Mouse (Mus musculus): ENCODE data around the gene Gm21992. TPM values are rescaled to one million over a fixed set of nuclear protein-coding genes. Genes with fewer than 3 reads are reported as not detected.

Gene Gm21992
- polyA plus RNA-seq, 1 experiment = 12.6 TPM

- no peak for TF ChIP-seq GATA1 (IDR thresholded peaks at IDR 0.05; ENCODE audit: low read length)
Observed at GRCm38 (mm10) chr19:4785206-4785605, 26.2 kb downstream of the Gm21992 start.

DNA sequence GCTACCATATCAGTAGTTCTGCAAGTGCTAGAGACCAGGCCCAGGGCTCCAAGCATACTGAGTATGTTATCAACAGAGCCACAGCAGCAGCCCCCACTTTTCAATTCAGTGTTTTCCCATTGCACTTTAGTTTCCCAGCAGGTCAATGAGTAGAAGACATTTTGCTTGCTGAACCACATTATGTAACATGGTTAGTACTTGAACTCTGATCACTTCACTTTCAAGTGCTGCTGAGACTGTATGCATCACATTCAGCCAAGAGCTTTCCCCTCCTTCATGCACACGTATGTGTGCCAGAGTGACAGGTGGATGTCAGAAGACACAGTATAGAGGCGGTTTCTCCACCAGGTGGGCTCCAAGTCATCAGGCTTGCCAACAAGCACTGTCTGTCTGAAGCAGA, 28.5 kb downstream of the Gm21992 start:
- no peak for TF ChIP-seq GATA1 (IDR thresholded peaks at IDR 0.05; ENCODE audit: low read length)

DNA sequence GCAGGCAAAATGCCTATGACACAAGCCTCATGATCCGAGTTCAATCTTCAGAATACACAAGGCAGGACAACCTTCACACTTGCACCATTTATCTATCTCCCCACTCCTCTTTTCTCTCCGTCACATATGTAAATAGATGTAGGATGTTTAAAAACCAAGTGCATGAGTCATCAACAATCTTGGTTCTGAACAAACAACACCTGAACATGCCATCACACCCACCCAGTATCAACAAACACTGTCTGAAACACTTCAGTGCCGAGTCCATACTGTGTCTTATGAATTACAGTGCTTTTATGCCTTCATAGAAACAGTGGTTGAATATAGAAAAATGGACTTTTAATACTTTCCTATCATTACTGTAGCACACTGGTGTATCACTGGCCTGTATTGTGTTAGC, 38.6 kb downstream of the Gm21992 start:
- no peak for TF ChIP-seq GATA1 (IDR thresholded peaks at IDR 0.05; ENCODE audit: low read length)

- no peak for TF ChIP-seq GATA1 (IDR thresholded peaks at IDR 0.05; ENCODE audit: low read length)
Observed at GRCm38 (mm10) chr19:4767507-4768148, 43.8 kb downstream of the Gm21992 start.

DNA sequence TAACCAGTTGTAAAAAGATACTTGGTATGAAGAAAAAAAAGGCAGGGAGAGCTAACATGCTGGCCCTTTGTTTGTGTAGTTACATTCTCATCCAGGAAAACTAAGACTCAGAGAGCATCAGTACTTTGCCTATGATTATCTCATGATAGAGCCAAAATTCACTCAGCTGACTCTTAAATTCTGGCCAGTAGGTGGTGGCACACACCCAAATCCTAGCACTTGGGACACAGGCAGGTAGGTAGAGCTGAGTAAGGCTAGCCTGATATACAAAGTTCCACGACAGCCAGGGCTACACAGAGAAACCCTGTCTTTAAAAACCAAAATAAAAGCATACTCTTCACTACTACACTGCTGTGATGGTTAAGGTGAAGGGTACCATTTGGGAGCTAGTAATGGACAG, 48.5 kb downstream of the Gm21992 start:
- TF ChIP-seq GATA1 (IDR thresholded peaks at IDR 0.05; ENCODE audit: low read length) = no peak

DNA sequence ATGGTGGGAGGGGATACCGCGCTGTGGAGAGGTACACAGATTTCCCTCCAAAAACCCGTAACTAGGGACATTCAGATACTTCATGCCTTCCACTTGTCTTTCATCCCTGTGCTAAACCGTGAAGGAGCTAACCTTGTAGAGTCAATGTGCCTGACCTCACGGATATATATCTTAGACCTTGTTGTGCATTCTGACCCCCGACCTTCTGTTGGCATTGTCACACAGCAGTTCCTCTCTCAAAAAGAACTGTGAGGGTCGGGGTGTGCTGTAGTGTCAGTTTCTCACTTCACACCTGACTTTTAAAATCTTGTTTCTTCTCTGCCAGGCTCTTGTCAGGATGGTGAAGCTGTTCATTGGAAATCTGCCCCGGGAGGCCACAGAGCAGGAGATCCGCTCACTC, 54.5 kb downstream of the Gm21992 start:
- no peak for TF ChIP-seq GATA1 (IDR thresholded peaks at IDR 0.05; ENCODE audit: low read length)

DNA sequence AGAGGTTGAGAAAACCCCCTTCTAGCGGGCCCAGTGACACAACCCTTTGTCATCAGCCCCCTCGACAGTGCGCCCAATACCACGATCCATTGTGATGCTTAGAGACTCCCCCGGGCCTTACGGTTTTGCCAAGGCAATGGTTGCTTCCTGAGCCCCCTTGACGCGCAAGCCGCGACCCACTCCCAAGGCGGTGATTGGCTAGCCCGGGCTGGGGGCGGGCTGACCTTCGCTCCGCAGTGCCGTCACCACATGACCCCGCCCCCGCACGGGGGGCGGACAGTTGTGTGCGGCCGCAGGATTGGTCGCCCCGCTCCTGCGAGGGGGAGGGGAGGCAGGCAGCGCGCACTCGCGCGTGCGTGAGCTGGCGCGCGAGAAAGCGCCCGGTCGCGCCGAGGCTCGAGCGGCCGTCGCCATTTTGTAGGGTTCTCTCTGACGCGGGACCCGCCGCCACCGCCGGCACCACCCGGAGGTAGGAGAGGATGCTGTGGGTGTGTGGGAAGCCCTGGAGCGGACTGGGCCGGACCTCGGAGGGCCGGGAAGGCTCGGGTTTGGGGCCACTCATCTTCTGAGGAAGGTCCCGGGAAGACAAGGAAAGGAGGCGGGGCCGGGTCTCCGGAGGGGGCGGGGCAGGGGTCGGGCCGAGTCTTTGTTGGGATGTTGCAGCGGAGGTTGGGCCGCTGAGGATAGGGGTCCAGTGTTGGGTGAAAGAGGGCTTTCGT, 55.1 kb downstream of the Gm21992 start, which contains the start of gene Rbm4b:
Gene Rbm4b (plus strand): TSS at position 305 of the 719 bp plus-strand sequence.
- no peak for TF ChIP-seq GATA1 (IDR thresholded peaks at IDR 0.05; ENCODE audit: low read length)

GRCm38 (mm10) chr19:4755565-4756192, 55.7 kb downstream of the Gm21992 start:
- no peak for TF ChIP-seq GATA1 (IDR thresholded peaks at IDR 0.05; ENCODE audit: low read length)

GRCm38 (mm10) chr19:4749975-4750374, 61.4 kb downstream of the Gm21992 start:
- no peak for TF ChIP-seq GATA1 (IDR thresholded peaks at IDR 0.05; ENCODE audit: low read length)

DNA sequence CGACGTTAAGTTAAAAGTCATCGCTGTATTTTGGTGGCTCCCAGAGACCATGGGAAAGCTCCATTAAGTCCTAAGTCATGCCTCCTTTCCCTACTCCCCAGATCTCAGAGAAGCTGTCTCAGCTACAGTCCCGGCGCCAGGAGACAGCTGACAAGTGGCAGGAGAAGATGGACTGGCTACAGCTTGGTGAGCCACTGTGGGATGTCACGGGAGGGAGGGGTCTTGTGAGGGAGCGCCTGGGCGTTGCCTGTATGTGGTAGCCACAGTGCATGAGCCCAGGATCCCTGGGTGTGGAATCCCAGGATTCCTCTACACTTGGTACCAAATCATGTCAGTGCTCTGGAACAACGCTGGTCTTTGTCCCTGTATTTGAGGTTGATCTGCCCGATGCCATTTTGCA, 62.9 kb downstream of the Gm21992 start:
- TF ChIP-seq GATA1 (IDR thresholded peaks at IDR 0.05; ENCODE audit: low read length) = no peak

- TF ChIP-seq GATA1 (IDR thresholded peaks at IDR 0.05; ENCODE audit: low read length) = no peak
Observed at GRCm38 (mm10) chr19:4747631-4748312, 63.6 kb downstream of the Gm21992 start.

- TF ChIP-seq GATA1 (IDR thresholded peaks at IDR 0.05; ENCODE audit: low read length) = no peak
Observed at GRCm38 (mm10) chr19:4746611-4747010, 64.8 kb downstream of the Gm21992 start.

DNA sequence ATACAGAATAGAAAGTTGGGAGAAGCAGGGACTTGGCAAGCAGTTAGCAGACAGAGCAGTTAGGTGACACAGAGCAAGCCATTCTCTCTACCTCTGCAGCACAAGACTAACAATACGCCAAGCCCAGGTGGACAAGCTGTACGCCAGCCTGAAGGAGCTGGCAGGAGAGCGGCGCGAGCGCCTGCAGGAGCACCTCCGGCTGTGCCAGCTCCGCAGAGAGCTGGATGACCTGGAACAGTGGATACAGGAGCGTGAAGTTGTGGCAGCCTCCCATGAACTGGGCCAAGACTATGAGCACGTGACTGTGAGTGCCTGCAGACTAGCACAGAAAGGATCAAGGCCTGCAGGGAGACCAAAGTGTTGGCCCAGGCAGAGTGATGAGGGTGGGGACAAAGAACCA, 65.7 kb downstream of the Gm21992 start:
- TF ChIP-seq GATA1 (IDR thresholded peaks at IDR 0.05; ENCODE audit: low read length) = no peak

DNA sequence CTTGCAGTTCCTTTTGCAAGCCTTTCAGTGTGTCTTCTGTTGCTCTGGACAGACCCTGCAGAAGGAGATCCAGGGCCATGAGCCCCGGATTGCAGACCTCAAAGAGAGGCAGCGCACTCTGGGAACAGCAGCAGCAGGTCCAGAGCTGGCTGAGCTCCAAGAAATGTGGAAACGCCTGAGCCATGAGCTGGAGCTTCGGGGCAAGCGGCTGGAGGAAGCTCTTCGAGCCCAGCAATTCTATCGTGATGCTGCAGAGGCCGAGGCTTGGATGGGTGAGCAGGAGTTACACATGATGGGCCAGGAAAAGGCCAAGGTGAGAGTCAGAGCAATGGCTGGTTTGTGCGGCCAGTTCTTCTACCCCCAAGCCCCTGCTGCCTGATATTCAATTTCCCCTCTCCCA, 66.4 kb downstream of the Gm21992 start:
- no peak for TF ChIP-seq GATA1 (IDR thresholded peaks at IDR 0.05; ENCODE audit: low read length)

DNA sequence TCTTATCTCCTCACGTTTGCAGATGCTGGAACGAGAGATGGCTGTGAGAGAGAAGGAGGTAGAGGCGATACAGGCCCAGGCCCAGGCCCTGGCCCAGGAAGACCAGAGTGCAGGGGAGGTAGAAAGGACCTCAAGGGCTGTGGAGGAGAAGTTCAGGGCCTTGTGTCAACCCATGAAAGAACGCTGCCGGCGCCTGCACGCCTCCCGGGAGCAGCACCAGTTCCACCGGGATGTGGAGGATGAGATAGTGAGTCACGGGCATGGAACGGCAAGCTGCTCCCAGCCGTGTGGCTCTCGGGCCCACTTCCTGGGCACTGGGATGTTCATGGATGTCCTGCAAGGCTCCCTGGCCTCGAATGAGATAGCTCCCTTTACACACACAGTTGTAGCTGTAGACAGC, 67.4 kb downstream of the Gm21992 start:
- TF ChIP-seq GATA1 (IDR thresholded peaks at IDR 0.05; ENCODE audit: low read length) = no peak

GRCm38 (mm10) chr19:4743524-4743923, 67.9 kb downstream of the Gm21992 start:
- TF ChIP-seq GATA1 (IDR thresholded peaks at IDR 0.05; ENCODE audit: low read length) = no peak
